Mouse (Mus musculus) cerebellum, adult (tissue): ENCODE results near the gene Arg1.

Source experiments
- ATAC-seq: cut with Nextera tagmentation; 2 replicates; pipeline ENCODE4 v1.9.2; 2017; ENCODE audit warnings: mild to moderate bottlenecking, moderate library complexity, mixed read lengths; ENCODE audit not compliant: insufficient number of reproducible peaks, low FRiP score, low TSS enrichment

The Arg1 gene

GRCm38 (mm10) chr10:24926962-24927720 is at the start of gene Arg1:
Gene Arg1, minus strand, starts transcription at chr10:24927484.
- ATAC-seq = no peak

GRCm38 (mm10) chr10:24973845-24974514 is 46.7 kb upstream of the Arg1 start:
- no peak for ATAC-seq

GRCm38 (mm10) chr10:24973385-24973784 is 46.1 kb upstream of the Arg1 start:
- no peak for ATAC-seq

- no peak for ATAC-seq
Measured at GRCm38 (mm10) chr10:24972923-24973322, 45.6 kb upstream of the Arg1 start.

GRCm38 (mm10) chr10:24965821-24966550 is 38.7 kb upstream of the Arg1 start:
- ATAC-seq = no peak

GRCm38 (mm10) chr10:24961889-24962288 is 34.6 kb upstream of the Arg1 start:
- ATAC-seq = no peak

GRCm38 (mm10) chr10:24961112-24961511 is 33.8 kb upstream of the Arg1 start:
- ATAC-seq = no peak

- no peak for ATAC-seq
Measured at GRCm38 (mm10) chr10:24959043-24959916, 32.0 kb upstream of the Arg1 start.

GRCm38 (mm10) chr10:24958280-24959042 is 31.2 kb upstream of the Arg1 start:
- ATAC-seq = no peak

- ATAC-seq = no peak
Measured at GRCm38 (mm10) chr10:24953876-24954275, 26.6 kb upstream of the Arg1 start.

- ATAC-seq = no peak
Measured at GRCm38 (mm10) chr10:24952549-24952948, 25.3 kb upstream of the Arg1 start.

- no peak for ATAC-seq
Measured at GRCm38 (mm10) chr10:24951575-24951974, 24.3 kb upstream of the Arg1 start.

- ATAC-seq = no peak
Measured at GRCm38 (mm10) chr10:24950223-24950622, 22.9 kb upstream of the Arg1 start.

- no peak for ATAC-seq
Measured at GRCm38 (mm10) chr10:24948278-24948677, 21.0 kb upstream of the Arg1 start.

GRCm38 (mm10) chr10:24947871-24948270 is 20.6 kb upstream of the Arg1 start:
- ATAC-seq = no peak

- ATAC-seq = no peak
Measured at GRCm38 (mm10) chr10:24930143-24930542, 2.9 kb upstream of the Arg1 start.

- no peak for ATAC-seq
Measured at GRCm38 (mm10) chr10:24928072-24928471, 788 bp upstream of the Arg1 start.

GRCm38 (mm10) chr10:24926380-24926779 is 904 bp downstream of the Arg1 start:
- no peak for ATAC-seq

- no peak for ATAC-seq
Measured at GRCm38 (mm10) chr10:24924296-24924695, 3.0 kb downstream of the Arg1 start.

GRCm38 (mm10) chr10:24922977-24923376 is 4.3 kb downstream of the Arg1 start:
- no peak for ATAC-seq
